Mouse (Mus musculus) forebrain, embryonic 13.5 days (tissue): ENCODE measurements around the gene Prdm10. TPM values are rescaled to one million over a fixed set of nuclear protein-coding genes. Genes with fewer than 3 reads are reported as not detected.

Source experiments
- ATAC-seq: fragments of 200-750 bp; cut with Nextera tagmentation; 2 replicates; pipeline ENCODE4 v1.8.0; 2017
- H3K27ac ChIP-seq: fragments of 300-500 bp; sonication (generic); 2 replicates; pipeline ENCODE4 v1.5.1; 2015; ENCODE audit warnings: inconsistent platforms, mild to moderate bottlenecking, moderate library complexity
- H3K27me3 ChIP-seq: fragments of 300-500 bp; sonication (generic); 2 replicates; pipeline ENCODE4 v1.6.1; 2015; ENCODE audit warnings: mild to moderate bottlenecking, inconsistent platforms
- H3K36me3 ChIP-seq: fragments of 300-500 bp; sonication (generic); 2 replicates; pipeline ENCODE4 v1.6.1; 2015; ENCODE audit warnings: mild to moderate bottlenecking, inconsistent platforms; ENCODE audit not compliant: poor library complexity, severe bottlenecking
- H3K4me1 ChIP-seq: fragments of 300-500 bp; sonication (generic); 2 replicates; pipeline ENCODE4 v1.6.1; 2015; ENCODE audit warnings: inconsistent platforms
- H3K4me2 ChIP-seq: fragments of 300-500 bp; sonication (generic); 2 replicates; pipeline ENCODE4 v1.6.1; 2015; ENCODE audit warnings: inconsistent platforms, mild to moderate bottlenecking, moderate library complexity
- H3K4me3 ChIP-seq: fragments of 300-500 bp; sonication (generic); 2 replicates; pipeline ENCODE4 v1.5.1; 2015; ENCODE audit warnings: mild to moderate bottlenecking, inconsistent platforms
- H3K9ac ChIP-seq: fragments of 300-500 bp; sonication (generic); 2 replicates; pipeline ENCODE4 v1.6.1; 2015; ENCODE audit warnings: mild to moderate bottlenecking, inconsistent platforms
- H3K9me3 ChIP-seq: fragments of 300-500 bp; sonication (generic); replicated peaks from 2 replicates; pipeline ENCODE4 v1.6.1; 2016; ENCODE audit warnings: inconsistent platforms
- WGBS: fragments of 180-500 bp; shearing (Covaris S2); methylation state at CpG from one replicate; pipeline ENCODE4 v1.1.7; 2015; 5-methylcytosine and 5-hydroxymethylcytosine counted together
- polyA plus RNA-seq: library from polyadenylated mRNA; unstranded; fragments of >200 nt; fragmentation: Nextera tagmentation; extraction: Ambion mirVana; gene quantifications from 2 replicates; pipeline ENCODE4 v1.2.1, GENCODE M21; 2015

Prdm10 gene
- 8.6 and 8.8 TPM in 2 replicates for polyA plus RNA-seq

DNA sequence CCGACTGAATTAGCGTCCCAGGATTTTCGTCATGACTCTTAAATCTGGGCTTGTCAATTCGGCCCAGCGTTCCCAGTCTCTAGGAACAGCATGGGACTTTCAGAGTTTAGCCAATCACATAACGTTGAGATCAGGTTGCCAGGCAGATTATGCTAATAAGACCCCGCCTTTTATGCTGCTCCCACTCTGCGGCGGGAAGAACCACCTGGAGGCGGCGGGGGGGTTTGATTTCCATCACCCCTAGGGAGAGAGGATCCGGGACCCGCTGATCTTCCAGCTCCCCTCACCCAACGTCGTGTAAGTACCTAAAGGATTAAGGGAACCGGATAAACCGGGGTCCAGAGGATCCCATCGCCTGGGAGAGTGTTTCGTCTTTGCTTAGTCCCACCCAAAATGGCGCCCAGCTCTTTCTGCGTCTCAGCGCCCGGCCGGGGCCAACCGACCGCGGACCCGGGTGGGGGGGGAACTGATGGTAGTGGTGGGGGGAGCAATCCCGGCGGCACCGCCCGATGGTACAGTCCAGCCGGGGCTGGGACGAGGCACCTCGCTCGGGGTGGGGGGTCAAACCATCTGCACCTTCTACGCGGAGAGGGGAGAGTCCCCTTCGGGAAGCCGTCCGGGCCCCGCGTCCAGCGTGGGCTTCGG lies at the start of gene Prdm10:
Prdm10 (plus strand) TSS at position 173 of the 645 bp plus-strand sequence.
- H3K4me2 ChIP-seq = peak within 1 kb of the TSS; percentile 78
- ATAC-seq = peak; percentile 95
- H3K4me1 ChIP-seq = peaks cover 24% of the 10 kb centered on the region
- H3K36me3 ChIP-seq = no peaks in the 10 kb centered on the region
- no peaks in the 10 kb centered on the region for H3K9me3 ChIP-seq
- peak within 1 kb of the TSS; percentile 100 for H3K27ac ChIP-seq
- under 1% methylated on average over 36 of the region's 45 CpGs for WGBS
- H3K27me3 ChIP-seq = no peaks in the 10 kb centered on the region
- peak within 1 kb of the TSS; percentile 99 for H3K9ac ChIP-seq
- H3K4me3 ChIP-seq = peak within 1 kb of the TSS; percentile 80

DNA sequence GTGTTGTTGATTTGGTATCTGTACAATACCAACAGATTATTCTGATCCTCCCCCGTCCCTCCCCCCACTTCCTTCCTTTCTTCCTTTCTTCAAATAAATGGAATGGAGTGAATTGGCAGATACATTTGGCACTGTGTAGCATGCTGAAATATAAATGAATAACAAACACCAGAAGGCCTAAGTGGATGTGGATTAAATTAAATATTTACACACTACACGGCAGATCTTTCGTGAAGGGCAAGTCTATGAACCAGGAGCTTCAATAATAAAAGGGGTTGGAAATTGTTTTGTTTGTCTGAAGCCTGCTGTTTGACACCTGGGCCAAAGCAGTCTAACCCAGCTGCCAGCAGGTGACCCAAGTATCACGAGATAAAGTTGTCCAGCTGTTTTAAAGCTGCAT lies 45.3 kb upstream of the Prdm10 start:
- H3K27ac ChIP-seq = no peak overlapping the region
- H3K9ac ChIP-seq = no peak overlapping the region
- no peak overlapping the region for H3K4me3 ChIP-seq
- no peak overlapping the region for H3K4me2 ChIP-seq
- H3K9me3 ChIP-seq = no peaks in the 10 kb centered on the region
- no peaks in the 10 kb centered on the region for H3K27me3 ChIP-seq
- peaks cover 4% of the 10 kb centered on the region; the same call in 1 of the 2 replicates for H3K4me1 ChIP-seq
- WGBS = 68% methylated on average over 4 of the region's 4 CpGs
- H3K36me3 ChIP-seq = no peaks in the 10 kb centered on the region
- ATAC-seq = no peak

GRCm38 (mm10) chr9:31235489-31235888 lies 44.8 kb upstream of the Prdm10 start:
- H3K9me3 ChIP-seq = no peaks in the 10 kb centered on the region
- no peak overlapping the region for H3K4me3 ChIP-seq
- H3K27ac ChIP-seq = no peak overlapping the region
- H3K4me2 ChIP-seq = no peak overlapping the region
- no peak for ATAC-seq
- H3K4me1 ChIP-seq = peaks cover 4% of the 10 kb centered on the region; the same call in 1 of the 2 replicates
- 88% methylated on average over 9 of the region's 9 CpGs for WGBS
- H3K36me3 ChIP-seq = no peaks in the 10 kb centered on the region
- no peak overlapping the region for H3K9ac ChIP-seq
- H3K27me3 ChIP-seq = no peaks in the 10 kb centered on the region

DNA sequence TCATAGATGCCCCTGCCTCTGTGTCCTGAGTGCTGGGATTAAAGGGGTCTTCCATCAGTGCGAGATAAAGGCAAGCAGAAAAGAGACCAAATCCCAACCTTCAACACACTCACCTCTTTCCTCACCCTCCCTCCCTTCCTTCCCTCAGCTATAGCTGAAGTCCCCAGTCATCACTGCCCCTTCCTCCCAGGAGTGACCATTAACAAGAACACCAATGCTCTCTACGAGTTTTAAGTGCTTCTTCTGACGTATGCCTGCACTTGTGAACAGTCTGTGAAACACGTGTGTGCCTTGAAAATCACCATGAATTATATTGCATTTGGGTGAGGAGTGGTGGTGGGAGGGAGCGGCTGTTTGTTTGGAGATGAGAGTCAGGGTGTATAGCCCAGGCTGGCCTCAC lies 44.3 kb upstream of the Prdm10 start:
- H3K4me1 ChIP-seq = peaks cover 4% of the 10 kb centered on the region; the same call in 1 of the 2 replicates
- 72% methylated on average over 5 of the region's 5 CpGs for WGBS
- H3K27me3 ChIP-seq = no peaks in the 10 kb centered on the region
- ATAC-seq = no peak
- no peak overlapping the region for H3K4me3 ChIP-seq
- no peak overlapping the region for H3K27ac ChIP-seq
- H3K9me3 ChIP-seq = no peaks in the 10 kb centered on the region
- H3K36me3 ChIP-seq = no peaks in the 10 kb centered on the region
- H3K4me2 ChIP-seq = no peak overlapping the region
- no peak overlapping the region for H3K9ac ChIP-seq

GRCm38 (mm10) chr9:31238526-31238925 lies 41.8 kb upstream of the Prdm10 start:
- Histone ChIP-seq H3K27me3 (no peaks in the 10 kb centered on the region), H3K27ac (no peak overlapping the region), H3K9ac (no peak overlapping the region), H3K36me3 (no peaks in the 10 kb centered on the region), H3K9me3 (no peaks in the 10 kb centered on the region), H3K4me2 (no peak overlapping the region), H3K4me1 (no peaks in the 10 kb centered on the region), H3K4me3 (no peak overlapping the region)
- no peak for ATAC-seq
- WGBS = 86% methylated on average over 2 of the region's 2 CpGs

GRCm38 (mm10) chr9:31239551-31239950 lies 40.8 kb upstream of the Prdm10 start:
- no peaks in the 10 kb centered on the region for H3K27me3 ChIP-seq
- ATAC-seq = no peak
- H3K4me2 ChIP-seq = no peak overlapping the region
- no peak overlapping the region for H3K4me3 ChIP-seq
- no peaks in the 10 kb centered on the region for H3K9me3 ChIP-seq
- H3K4me1 ChIP-seq = no peaks in the 10 kb centered on the region
- no peak overlapping the region for H3K9ac ChIP-seq
- 89% methylated on average over 2 of the region's 2 CpGs for WGBS
- H3K36me3 ChIP-seq = no peaks in the 10 kb centered on the region
- no peak overlapping the region for H3K27ac ChIP-seq

DNA sequence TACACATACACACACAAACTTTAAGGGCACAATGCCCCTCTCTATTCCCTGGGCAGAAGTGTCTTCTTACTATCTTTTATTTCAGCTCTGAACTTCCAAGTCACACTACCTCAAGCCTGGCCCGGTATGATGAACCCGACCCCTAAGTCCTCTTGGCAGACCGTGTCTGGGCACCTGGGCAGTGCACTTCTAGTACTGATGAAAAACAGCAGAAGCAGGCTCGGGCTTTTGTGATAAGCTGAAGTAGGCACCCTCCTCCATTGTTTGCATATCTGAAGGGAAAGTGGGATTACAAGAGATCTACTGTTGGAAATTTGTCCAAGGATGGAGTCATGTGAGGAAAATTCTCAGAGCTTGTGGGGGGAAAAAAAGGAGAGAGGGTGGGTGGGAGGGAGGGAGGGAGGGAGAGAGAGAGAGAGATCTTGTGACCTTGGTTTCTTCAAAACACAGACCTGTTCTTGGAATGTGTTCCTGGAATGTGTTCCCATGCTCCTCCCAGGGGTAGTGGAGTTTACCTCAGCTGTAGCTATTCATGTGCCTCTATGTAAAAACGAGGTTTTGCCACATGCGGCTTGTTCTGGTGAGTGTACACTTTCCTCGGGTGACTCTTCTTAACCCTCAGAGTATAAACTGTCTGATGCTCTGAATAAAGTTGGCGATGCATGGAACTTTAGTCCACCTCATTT lies 39.7 kb upstream of the Prdm10 start:
- Histone ChIP-seq H3K4me1 (no peaks in the 10 kb centered on the region), H3K36me3 (no peaks in the 10 kb centered on the region), H3K27ac (no peak overlapping the region), H3K4me2 (no peak overlapping the region), H3K9me3 (no peaks in the 10 kb centered on the region), H3K9ac (no peak overlapping the region), H3K4me3 (no peak overlapping the region), H3K27me3 (no peaks in the 10 kb centered on the region)
- no peak for ATAC-seq
- WGBS = 90% methylated on average over 8 of the region's 8 CpGs

DNA sequence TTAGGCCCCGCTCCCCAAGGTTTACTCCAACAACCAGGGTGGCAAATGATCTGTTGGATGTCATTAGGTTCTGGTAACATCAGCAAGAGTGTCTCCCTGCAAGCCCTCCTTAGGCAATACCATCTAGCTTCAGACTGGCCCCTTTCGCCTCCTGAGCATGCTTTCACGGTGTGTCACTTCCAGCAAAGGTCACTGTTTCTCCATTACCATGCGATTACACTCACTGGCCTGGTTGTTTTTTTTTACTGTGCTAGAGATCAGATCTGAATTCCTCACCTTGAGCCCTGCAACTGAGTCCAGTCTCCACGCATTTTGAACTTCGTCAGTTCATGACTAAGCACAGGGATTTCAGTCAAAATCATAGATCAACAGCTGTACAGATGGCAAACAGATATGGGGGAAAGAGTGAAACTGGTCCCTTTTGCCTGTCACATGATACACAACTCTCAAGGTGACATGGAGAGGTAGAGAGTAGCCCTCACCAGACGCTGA lies 39.1 kb upstream of the Prdm10 start:
- no peak overlapping the region for H3K4me2 ChIP-seq
- no peak overlapping the region for H3K4me3 ChIP-seq
- no peaks in the 10 kb centered on the region for H3K27me3 ChIP-seq
- no peak overlapping the region for H3K9ac ChIP-seq
- no peaks in the 10 kb centered on the region for H3K9me3 ChIP-seq
- no peak for ATAC-seq
- WGBS = 92% methylated on average over 7 of the region's 7 CpGs
- H3K36me3 ChIP-seq = no peaks in the 10 kb centered on the region
- no peak overlapping the region for H3K27ac ChIP-seq
- H3K4me1 ChIP-seq = no peaks in the 10 kb centered on the region

GRCm38 (mm10) chr9:31243306-31243938 lies 36.9 kb upstream of the Prdm10 start:
- H3K4me3 ChIP-seq = no peak overlapping the region
- no peak for ATAC-seq
- H3K9ac ChIP-seq = no peak overlapping the region
- no peaks in the 10 kb centered on the region for H3K36me3 ChIP-seq
- H3K4me2 ChIP-seq = no peak overlapping the region
- 79% methylated on average over 18 of the region's 18 CpGs for WGBS
- no peak overlapping the region for H3K27ac ChIP-seq
- no peaks in the 10 kb centered on the region for H3K27me3 ChIP-seq
- no peaks in the 10 kb centered on the region for H3K4me1 ChIP-seq
- no peaks in the 10 kb centered on the region for H3K9me3 ChIP-seq

DNA sequence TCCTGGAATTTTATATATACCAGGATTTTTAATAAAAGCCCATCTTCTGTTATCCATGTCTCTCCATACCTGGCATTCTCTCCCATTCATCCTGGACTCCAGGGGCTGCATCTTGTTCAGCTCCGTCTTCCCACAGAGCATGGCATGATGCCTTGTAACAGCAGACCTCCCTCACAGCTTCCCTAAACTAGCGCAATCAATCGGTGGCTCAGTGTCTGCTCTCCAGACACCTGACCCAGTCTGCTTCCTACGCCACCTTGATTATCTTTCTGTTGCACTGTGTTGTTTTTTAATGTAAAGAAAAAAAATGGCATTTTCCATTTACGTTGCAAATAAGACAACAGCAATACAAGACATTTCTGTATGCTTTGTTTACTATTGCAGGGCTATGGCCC lies 36.4 kb upstream of the Prdm10 start:
- no peaks in the 10 kb centered on the region for H3K4me1 ChIP-seq
- WGBS = 81% methylated on average over 5 of the region's 5 CpGs
- no peak for ATAC-seq

DNA sequence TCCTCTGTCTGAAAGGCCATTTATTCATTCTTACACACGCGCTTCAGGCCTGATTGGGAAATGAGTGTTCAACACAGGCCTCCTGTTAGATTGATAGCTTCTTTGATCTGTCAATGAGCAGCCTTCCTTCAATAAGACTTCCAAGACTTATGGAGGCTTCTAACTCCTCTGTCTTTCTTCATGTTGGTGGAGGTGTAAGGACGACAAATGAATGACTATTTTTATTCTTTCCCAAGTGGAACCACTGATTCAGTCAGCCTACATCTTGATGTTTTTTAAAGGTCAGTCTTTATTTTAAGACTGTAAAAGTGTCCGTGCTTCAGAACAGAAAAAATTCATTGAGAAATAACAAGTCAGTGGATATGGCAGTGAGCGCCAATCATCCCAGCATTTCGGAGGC lies 35.3 kb upstream of the Prdm10 start:
- Histone ChIP-seq H3K9me3 (no peaks in the 10 kb centered on the region), H3K27me3 (no peaks in the 10 kb centered on the region), H3K27ac (no peak overlapping the region), H3K9ac (no peak overlapping the region), H3K4me1 (no peaks in the 10 kb centered on the region), H3K36me3 (no peaks in the 10 kb centered on the region), H3K4me2 (no peak overlapping the region), H3K4me3 (no peak overlapping the region)
- ATAC-seq = no peak
- WGBS = 90% methylated on average over 6 of the region's 6 CpGs

More for the DNA sequence above, 36.4 kb upstream of the Prdm10 start:
- Histone ChIP-seq H3K9ac (no peak overlapping the region), H3K27ac (no peak overlapping the region), H3K4me2 (no peak overlapping the region), H3K36me3 (no peaks in the 10 kb centered on the region), H3K4me3 (no peak overlapping the region), H3K27me3 (no peaks in the 10 kb centered on the region), H3K9me3 (no peaks in the 10 kb centered on the region)

- Histone ChIP-seq H3K27ac (no peak overlapping the region), H3K4me2 (no peak overlapping the region), H3K27me3 (no peaks in the 10 kb centered on the region), H3K9ac (no peak overlapping the region), H3K36me3 (no peaks in the 10 kb centered on the region), H3K9me3 (no peaks in the 10 kb centered on the region), H3K4me3 (no peak overlapping the region), H3K4me1 (no peaks in the 10 kb centered on the region)
- WGBS = 68% methylated on average over 6 of the region's 6 CpGs
- no peak for ATAC-seq
These were observed 33.9 kb upstream of the Prdm10 start for GRCm38 (mm10) chr9:31246421-31246820.
